ENCODE assay signal across 8 mouse cellular contexts in the genomic region with DNA sequence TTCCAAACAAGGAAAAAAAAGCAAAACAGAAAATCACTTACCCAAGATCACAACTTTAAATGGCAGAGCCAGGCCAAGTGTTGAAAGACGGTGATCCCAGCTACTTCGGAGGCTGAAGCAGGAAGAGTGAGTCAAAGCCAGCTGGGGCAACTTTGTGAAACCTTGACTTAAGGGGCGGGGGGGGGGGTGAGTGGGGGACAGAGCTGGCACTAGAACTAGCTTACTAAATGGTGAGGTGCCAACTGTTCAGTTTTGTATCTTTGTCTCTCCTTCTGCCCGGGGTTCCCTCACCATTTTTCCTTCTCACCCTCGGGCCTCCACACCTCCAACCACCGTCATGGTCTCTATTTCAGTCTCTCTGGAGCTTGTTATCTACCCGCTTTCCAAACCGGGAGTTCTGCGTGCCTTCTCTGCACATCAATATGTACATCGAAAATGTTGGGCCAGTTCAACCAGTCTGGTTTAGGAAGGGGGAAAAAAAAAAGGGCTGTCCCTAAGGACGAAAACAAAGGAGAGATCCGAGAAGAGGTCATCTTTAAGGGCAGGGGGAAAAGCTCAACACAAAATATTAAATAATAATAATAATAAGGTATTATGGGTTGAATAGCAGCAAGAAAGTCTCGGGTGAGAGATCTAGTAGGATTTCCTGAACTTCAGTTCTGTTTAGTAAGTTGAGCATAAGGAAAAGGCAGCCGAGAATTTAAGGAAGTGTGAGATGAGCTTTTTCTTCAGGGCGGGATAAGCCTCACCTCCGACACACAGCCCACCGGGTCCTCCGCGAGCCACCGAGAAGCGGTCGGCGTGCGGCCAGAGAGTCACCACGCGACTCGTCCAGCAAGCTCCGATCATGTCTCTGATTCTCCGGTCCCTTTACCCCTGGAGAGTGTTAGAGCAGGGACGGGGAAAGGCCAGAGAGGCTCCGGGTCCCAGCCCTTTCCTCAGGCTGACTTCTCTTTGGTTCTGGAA. TPM values are rescaled to one million over a fixed set of nuclear protein-coding genes. Genes with fewer than 3 reads are reported as not detected.
DNase-seq lines count a peak whose midpoint lies in the region; ATAC-seq and TF ChIP-seq lines count a peak whose summit lies in the region.

No protein-coding gene starts in this region.

- no peaks in the 10 kb centered on the region for H3K27me3 ChIP-seq in embryonic facial prominence, embryonic 12.5 days
- no peaks in the 10 kb centered on the region for H3K27me3 ChIP-seq in hindbrain, postnatal 0 days (ENCODE audit: insufficient read depth, low read length)
- H3K27me3 ChIP-seq in midbrain, embryonic 16.5 days (ENCODE audit: control insufficient read depth, insufficient read depth, low read depth, low read length), result no peaks in the 10 kb centered on the region

- no peaks in the 10 kb centered on the region for H3K9me3 ChIP-seq in embryonic facial prominence, embryonic 12.5 days
- no peaks in the 10 kb centered on the region for H3K9me3 ChIP-seq in hindbrain, postnatal 0 days (ENCODE audit: low read length)
- H3K9me3 ChIP-seq in midbrain, embryonic 16.5 days (replicated peaks; ENCODE audit: control insufficient read depth, low read length, poor library complexity, severe bottlenecking), result no peaks in the 10 kb centered on the region

- H3K36me3 ChIP-seq in embryonic facial prominence, embryonic 12.5 days, result peaks cover 49% of the 10 kb centered on the region
- H3K36me3 ChIP-seq in hindbrain, postnatal 0 days (ENCODE audit: insufficient read depth, low read length), result peaks cover 32% of the 10 kb centered on the region
- H3K36me3 ChIP-seq in midbrain, embryonic 16.5 days (ENCODE audit: control insufficient read depth, insufficient read depth, low read length), result peaks cover 27% of the 10 kb centered on the region

- no peak for DNase-seq in layer of hippocampus, adult 2 months (ENCODE audit: low spot score in 2 of 2)
- no peak for DNase-seq in layer of hippocampus, adult 18-20 months (ENCODE audit: low spot score in 2 of 2)
- no peak for DNase-seq in hindbrain, postnatal 0 days (ENCODE audit: low spot score)
- no peak for DNase-seq in Muller cell, postnatal 12 days (ENCODE audit: inconsistent ontology term)
- DNase-seq in retina, postnatal 1 day, result no peak
- DNase-seq in cerebellum, postnatal 25 days, result no peak

- H3K27ac ChIP-seq in layer of hippocampus, adult 2 months, result peak overlapping the region; percentile 97
- peak overlapping the region; percentile 90 for H3K27ac ChIP-seq in embryonic facial prominence, embryonic 12.5 days
- peak overlapping the region; percentile 93 for H3K27ac ChIP-seq in hindbrain, postnatal 0 days
- H3K27ac ChIP-seq in midbrain, embryonic 16.5 days (ENCODE audit: low read length), result peak overlapping the region; percentile 87

- ATAC-seq in embryonic facial prominence, embryonic 12.5 days (ENCODE audit: insufficient number of reproducible peaks, insufficient read depth, low FRiP score, low TSS enrichment), result no peak
- ATAC-seq in hindbrain, postnatal 0 days, result peak; percentile 30
- ATAC-seq in midbrain, embryonic 16.5 days, result peak; percentile 41

- H3K4me3 ChIP-seq in layer of hippocampus, adult 2 months, result peak overlapping the region; percentile 80
- peak overlapping the region; percentile 88 for H3K4me3 ChIP-seq in embryonic facial prominence, embryonic 12.5 days
- H3K4me3 ChIP-seq in hindbrain, postnatal 0 days (ENCODE audit: low read length), result peak overlapping the region; percentile 82
- peak overlapping the region; percentile 78 for H3K4me3 ChIP-seq in midbrain, embryonic 16.5 days (ENCODE audit: low read depth, low read length)

- 8% methylated on average over 31 of the region's 31 CpGs for WGBS in embryonic facial prominence, embryonic 12.5 days
- WGBS in hindbrain, postnatal 0 days, result 10% methylated on average over 31 of the region's 31 CpGs
- 11% methylated on average over 31 of the region's 31 CpGs for WGBS in midbrain, embryonic 16.5 days

- peaks cover 47% of the 10 kb centered on the region for H3K4me1 ChIP-seq in embryonic facial prominence, embryonic 12.5 days
- peaks cover 27% of the 10 kb centered on the region for H3K4me1 ChIP-seq in hindbrain, postnatal 0 days (ENCODE audit: insufficient read depth, low read length)
- H3K4me1 ChIP-seq in midbrain, embryonic 16.5 days (ENCODE audit: control insufficient read depth, insufficient read depth, low read length), result peaks cover 43% of the 10 kb centered on the region

- peak overlapping the region; percentile 96 for H3K9ac ChIP-seq in embryonic facial prominence, embryonic 12.5 days
- H3K9ac ChIP-seq in hindbrain, postnatal 0 days (replicated peaks; ENCODE audit: low read length), result peak overlapping the region; percentile 94
- H3K9ac ChIP-seq in midbrain, embryonic 16.5 days (ENCODE audit: low read depth, low read length), result peak overlapping the region; percentile 84

- peak overlapping the region; percentile 95 for H3K4me2 ChIP-seq in embryonic facial prominence, embryonic 12.5 days (replicated peaks)
- peak overlapping the region; percentile 85 for H3K4me2 ChIP-seq in hindbrain, postnatal 0 days (ENCODE audit: low read depth, low read length)
- H3K4me2 ChIP-seq in midbrain, embryonic 16.5 days (ENCODE audit: low read length), result peak overlapping the region; percentile 89

- TF ChIP-seq CTCF in layer of hippocampus, adult 2 months (conservative IDR thresholded peaks at IDR 0.05), result no peak
- no peak for TF ChIP-seq CTCF in hindbrain, postnatal 0 days (IDR thresholded peaks at IDR 0.05; ENCODE audit: low read depth)

RNA-seq across cellular contexts. Expression of a gene that starts 0.6 kb away (rescaled TPM):
- total RNA-seq in layer of hippocampus, adult 2 months (2021), result 10 to 100 TPM; 32.3 to 35.8 TPM
- total RNA-seq in layer of hippocampus, adult 18-20 months (2021), result 10 to 100 TPM; 35.8 to 37.2 TPM
- 34.7 and 35.3 TPM in 2 replicates for polyA plus RNA-seq in embryonic facial prominence, embryonic 12.5 days (2016; fragmentation: Nextera tagmentation; extraction: Ambion mirVana)
- total RNA-seq in hindbrain, postnatal 0 days (2014; rRNA removed), result 27.4 and 31.6 TPM in 2 replicates
- polyA plus RNA-seq in hindbrain, postnatal 0 days (2015; fragmentation: Nextera tagmentation; extraction: Ambion mirVana), result 17.8 and 18.5 TPM in 2 replicates
- 21.9 and 23.0 TPM in 2 replicates for polyA plus RNA-seq in midbrain, embryonic 16.5 days (2015; fragmentation: Nextera tagmentation; extraction: Ambion mirVana)

RNA-seq across cellular contexts. Expression of a gene that starts 2.0 kb away (rescaled TPM):
- 100 to 1,000 TPM; 342 to 353 TPM for total RNA-seq in layer of hippocampus, adult 2 months (2021)
- 100 to 1,000 TPM; 359 to 364 TPM for total RNA-seq in layer of hippocampus, adult 18-20 months (2021)
- 926 and 973 TPM in 2 replicates for polyA plus RNA-seq in embryonic facial prominence, embryonic 12.5 days (2016; fragmentation: Nextera tagmentation; extraction: Ambion mirVana)
- 999 and 1,175 TPM in 2 replicates for total RNA-seq in hindbrain, postnatal 0 days (2014; rRNA removed)
- 519 and 535 TPM in 2 replicates for polyA plus RNA-seq in hindbrain, postnatal 0 days (2015; fragmentation: Nextera tagmentation; extraction: Ambion mirVana)
- 475 and 495 TPM in 2 replicates for polyA plus RNA-seq in midbrain, embryonic 16.5 days (2015; fragmentation: Nextera tagmentation; extraction: Ambion mirVana)

RNA-seq across cellular contexts. Expression of a gene that starts 3.8 kb away (rescaled TPM):
- total RNA-seq in layer of hippocampus, adult 2 months (2021), result under 1 TPM; 0.27 to 0.33 TPM
- total RNA-seq in layer of hippocampus, adult 18-20 months (2021), result under 1 TPM; 0.25 to 0.27 TPM
- 1.3 TPM in 2 replicates for polyA plus RNA-seq in embryonic facial prominence, embryonic 12.5 days (2016; fragmentation: Nextera tagmentation; extraction: Ambion mirVana)
- total RNA-seq in hindbrain, postnatal 0 days (2014; rRNA removed), result 0.11 and 0.16 TPM in 2 replicates
- polyA plus RNA-seq in hindbrain, postnatal 0 days (2015; fragmentation: Nextera tagmentation; extraction: Ambion mirVana), result 0.09 and 0.25 TPM in 2 replicates
- polyA plus RNA-seq in midbrain, embryonic 16.5 days (2015; fragmentation: Nextera tagmentation; extraction: Ambion mirVana), result 0.48 and 0.62 TPM in 2 replicates

RNA-seq across cellular contexts. Expression of a gene that starts 8.4 kb away (rescaled TPM):
- total RNA-seq in layer of hippocampus, adult 2 months (2021), result not detected
- not detected for total RNA-seq in layer of hippocampus, adult 18-20 months (2021)
- polyA plus RNA-seq in embryonic facial prominence, embryonic 12.5 days (2016; fragmentation: Nextera tagmentation; extraction: Ambion mirVana), result not detected in 2 replicates
- total RNA-seq in hindbrain, postnatal 0 days (2014; rRNA removed), result not detected in 2 replicates
- not detected in 2 replicates for polyA plus RNA-seq in hindbrain, postnatal 0 days (2015; fragmentation: Nextera tagmentation; extraction: Ambion mirVana)
- polyA plus RNA-seq in midbrain, embryonic 16.5 days (2015; fragmentation: Nextera tagmentation; extraction: Ambion mirVana), result not detected in 2 replicates

RNA-seq across cellular contexts. Expression of a gene that starts 12.3 kb away (rescaled TPM):
- 10 to 100 TPM; 69.2 to 72.8 TPM for total RNA-seq in layer of hippocampus, adult 2 months (2021)
- 10 to 100 TPM; 47.6 to 50.2 TPM for total RNA-seq in layer of hippocampus, adult 18-20 months (2021)
- 6.9 and 11.5 TPM in 2 replicates for polyA plus RNA-seq in embryonic facial prominence, embryonic 12.5 days (2016; fragmentation: Nextera tagmentation; extraction: Ambion mirVana)
- 4.2 and 12.2 TPM in 2 replicates for total RNA-seq in hindbrain, postnatal 0 days (2014; rRNA removed)
- polyA plus RNA-seq in hindbrain, postnatal 0 days (2015; fragmentation: Nextera tagmentation; extraction: Ambion mirVana), result 4.6 and 5.3 TPM in 2 replicates
- 2.3 and 3.4 TPM in 2 replicates for polyA plus RNA-seq in midbrain, embryonic 16.5 days (2015; fragmentation: Nextera tagmentation; extraction: Ambion mirVana)
